Mouse (Mus musculus) adrenal gland, adult 2 months (tissue): Measurements from ENCODE around the gene Fam161a. TPM values are rescaled to one million over a fixed set of nuclear protein-coding genes. Genes with fewer than 3 reads are reported as not detected.
"Not testable (repeated sequence)": the region's sequence is repeated elsewhere in the genome, so short reads cannot be mapped to it uniquely, and the experiment has no call there.

Experiments
- DNase-seq: peaks from one replicate; pipeline ENCODE4 v3.0.0; 2021
- polyA plus RNA-seq: library from polyadenylated mRNA; depleted of rRNA; stranded (reverse); fragments of >200 nt; gene quantifications from 2 replicates; pipeline ENCODE4 v1.2.3, GENCODE M21; 2012; rRNA removed
- total RNA-seq, 2 experiments: library from RNA; stranded (reverse); gene quantifications; 2 replicates each; pipeline ENCODE4 v1.2.3; 2021

Fam161a gene
- total and polyA plus RNA-seq, 3 experiments, result 0.91 to 30.5 (median 18.3) TPM

- no peak for DNase-seq
Observed at GRCm38 (mm10) chr11:23049642-23050041, 42.3 kb downstream of the Fam161a start.

DNA sequence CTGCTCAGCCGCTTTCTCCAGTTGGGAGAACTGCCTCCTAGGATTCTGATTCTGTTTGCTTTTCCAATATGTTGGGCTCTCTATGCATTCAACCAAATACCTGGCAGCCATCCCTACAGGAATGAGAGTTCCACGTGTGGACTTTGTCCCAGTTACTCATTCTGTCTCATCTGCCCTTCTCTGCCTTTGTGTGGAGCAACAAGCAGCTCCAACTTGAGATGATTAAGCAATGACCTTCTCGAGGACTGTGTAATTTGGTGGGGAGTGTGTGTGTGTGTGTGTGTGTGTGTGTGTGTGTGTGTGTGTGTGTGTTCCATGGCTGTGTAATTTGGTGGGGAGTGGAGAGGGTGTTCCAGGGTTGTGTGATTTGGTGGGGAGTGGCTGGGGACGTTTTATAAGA, 45.0 kb downstream of the Fam161a start:
- DNase-seq, result peak; percentile 63

GRCm38 (mm10) chr11:23063153-23063552, 55.8 kb downstream of the Fam161a start:
- peak; percentile 73 for DNase-seq

DNA sequence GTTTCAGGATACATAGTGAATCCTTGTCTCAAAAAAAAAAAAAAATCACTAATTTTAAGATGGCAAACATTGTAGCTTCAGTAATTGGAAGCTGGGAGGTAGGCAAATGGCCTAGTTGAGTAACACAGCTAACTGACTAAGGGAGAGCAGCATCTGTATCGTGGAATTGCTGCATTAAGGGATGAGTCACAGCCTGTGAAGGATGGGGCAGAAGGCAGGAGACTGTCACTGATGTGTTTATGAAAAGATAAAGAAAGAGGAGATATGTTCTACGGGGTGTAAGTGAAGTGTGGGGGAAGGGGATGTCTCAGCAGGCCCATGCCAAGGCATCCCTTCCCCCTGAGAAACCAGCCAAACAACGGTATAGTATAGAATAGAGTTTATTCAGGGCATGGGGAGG, 56.5 kb downstream of the Fam161a start:
- peak; percentile 66 for DNase-seq

- peak; percentile 21 for DNase-seq
Observed at GRCm38 (mm10) chr11:23064276-23064675, 56.9 kb downstream of the Fam161a start.

DNA sequence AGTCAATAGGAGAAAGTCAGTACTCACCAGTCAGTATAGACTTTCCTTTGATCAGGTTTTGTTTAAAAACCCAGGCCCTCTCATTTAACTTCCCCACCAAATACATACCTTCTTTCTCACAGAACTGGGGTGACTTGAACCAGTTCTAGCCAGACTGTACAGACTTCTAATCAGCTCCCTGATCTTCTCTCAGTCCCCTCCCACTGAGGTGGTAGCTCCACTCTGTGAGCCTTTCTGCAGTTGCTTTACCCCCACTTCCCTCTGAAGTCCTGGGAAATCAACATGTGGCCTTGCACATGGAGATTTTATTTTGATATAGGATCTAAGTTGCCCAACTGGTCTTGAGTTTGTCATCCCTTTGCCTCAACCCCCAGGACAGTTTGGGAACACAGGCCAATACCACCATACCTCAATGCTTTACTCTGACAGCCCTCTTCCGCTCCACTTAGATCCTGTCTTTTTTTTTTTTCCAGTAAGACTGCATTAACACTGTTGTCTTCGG, 57.9 kb downstream of the Fam161a start:
- DNase-seq, result no peak

- DNase-seq, result peak; percentile 95
Observed at GRCm38 (mm10) chr11:23067395-23068136, 60.2 kb downstream of the Fam161a start.

DNA sequence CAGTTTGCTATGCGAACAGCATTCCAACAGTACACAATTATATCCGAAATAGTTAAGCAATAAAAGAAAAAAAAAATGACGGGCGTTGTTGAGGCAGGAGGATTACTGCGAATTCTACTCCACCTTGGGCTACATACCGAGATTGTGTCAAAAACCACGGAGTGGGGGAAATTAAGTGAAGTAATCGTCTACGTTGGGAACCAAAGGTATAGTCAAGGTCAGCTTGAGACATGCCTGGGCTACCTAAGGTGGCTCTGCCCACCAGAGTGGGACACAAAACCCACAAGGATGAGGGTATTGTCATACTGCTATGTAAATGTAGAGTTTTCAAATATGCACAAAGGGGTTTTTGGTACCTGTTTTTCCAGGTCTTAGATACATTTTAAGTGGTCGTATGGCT, 60.9 kb downstream of the Fam161a start:
- no peak for DNase-seq

DNA sequence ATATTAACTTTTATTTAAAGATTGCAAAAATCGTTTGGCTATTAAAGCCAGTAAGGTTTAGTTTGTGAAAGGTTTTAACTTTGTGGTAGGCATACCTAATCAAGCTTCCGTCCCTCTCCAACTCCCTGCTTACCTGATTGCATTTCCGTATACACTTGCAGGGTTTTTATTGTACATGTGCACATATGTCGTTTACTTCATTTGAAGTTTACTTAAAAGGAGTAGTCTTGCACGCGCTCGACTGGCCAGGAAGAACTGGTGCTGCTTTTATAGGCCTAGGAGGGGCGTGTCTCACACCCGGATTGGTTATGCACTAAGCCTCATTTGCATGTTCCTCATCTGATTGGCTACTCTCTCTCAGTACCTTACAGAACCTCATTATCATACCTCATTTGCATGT, 61.7 kb downstream of the Fam161a start:
- DNase-seq, result not testable (repeated sequence)

GRCm38 (mm10) chr11:23074841-23075240, 67.5 kb downstream of the Fam161a start:
- DNase-seq, result peak; percentile 49

DNA sequence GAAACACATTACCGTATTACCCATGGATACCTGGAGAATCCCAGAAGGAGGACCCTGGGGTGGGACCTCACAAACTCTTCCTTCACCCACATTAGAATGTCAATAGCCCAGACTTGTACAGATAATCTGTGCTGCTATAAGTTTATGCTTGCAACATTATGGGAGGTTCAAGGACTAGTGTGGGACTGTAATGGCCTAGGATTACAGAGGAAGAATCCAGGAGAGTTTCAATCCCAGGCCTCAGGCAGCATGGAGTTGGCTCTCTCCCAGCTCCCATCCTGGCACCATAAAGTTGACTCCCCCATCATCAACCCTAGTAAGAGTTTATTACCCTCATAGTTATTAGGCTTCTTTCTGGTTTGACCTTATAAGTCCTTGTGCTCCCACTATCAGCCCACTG, 71.2 kb downstream of the Fam161a start:
- DNase-seq, result no peak

Other genes starting within 250 kb of the Fam161a start
- gene B3gnt2, start 146.6 kb upstream of the Fam161a start, total RNA-seq, result 10 to 100 TPM; 47.6 to 64.7 TPM
- gene B3gnt2, start 146.6 kb upstream of the Fam161a start, polyA plus RNA-seq, result 37.7 and 54.5 TPM in 2 replicates
- 10 to 100 TPM; 34.5 to 38.0 TPM for gene Zrsr1, start 35.5 kb upstream of the Fam161a start, total RNA-seq
- gene Zrsr1, start 35.5 kb upstream of the Fam161a start, polyA plus RNA-seq, result 8.9 and 9.6 TPM in 2 replicates
- gene Gm28048, start 25.4 kb upstream of the Fam161a start, total RNA-seq, result 10 to 100 TPM; 39.3 to 39.4 TPM
- gene Gm28048, start 25.4 kb upstream of the Fam161a start, polyA plus RNA-seq, result not detected in 2 replicates
- 100 to 1,000 TPM in 1 of 2 experiments, 10 to 100 TPM in 1; 86.6 to 112 TPM for gene Commd1, start 25.1 kb upstream of the Fam161a start, total RNA-seq
- 3.9 and 4.2 TPM in 2 replicates for gene Commd1, start 25.1 kb upstream of the Fam161a start, polyA plus RNA-seq
- gene Cct4, start 17.0 kb upstream of the Fam161a start, total RNA-seq, result 100 to 1,000 TPM; 155 to 210 TPM
- gene Cct4, start 17.0 kb upstream of the Fam161a start, polyA plus RNA-seq, result 353 and 361 TPM in 2 replicates
- 10 to 100 TPM; 54.1 to 57.3 TPM for gene Xpo1, start 248.5 kb downstream of the Fam161a start, total RNA-seq
- 3.7 and 4.1 TPM in 2 replicates for gene Xpo1, start 248.5 kb downstream of the Fam161a start, polyA plus RNA-seq